Mouse (Mus musculus): ENCODE measurements around the gene Pcdh9.

Pcdh9 gene

GRCm38 (mm10) chr14:93890519-93891370 is at the start of gene Pcdh9:
TSS of gene Pcdh9 (minus strand) at chr14:93890679.
- no peak for DNase-seq

DNA sequence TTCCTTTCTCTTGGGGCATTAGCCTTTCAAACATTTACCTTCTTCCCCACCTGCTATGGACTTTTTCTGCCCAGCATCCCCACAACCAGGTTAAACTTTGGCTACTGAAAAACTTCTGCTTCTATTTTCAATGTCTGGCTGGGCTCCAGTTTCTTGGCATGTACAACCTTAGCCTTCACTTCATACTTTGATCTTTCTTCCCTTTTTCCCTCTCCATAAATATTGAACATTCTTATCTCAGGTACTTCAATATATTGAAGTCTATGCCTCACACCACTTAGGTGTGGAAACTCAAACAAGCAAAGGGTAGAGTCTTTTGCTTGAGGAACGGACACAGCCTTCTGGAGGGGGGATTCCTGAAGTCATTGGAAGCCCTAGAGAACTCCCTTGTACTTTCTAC is 16.4 kb upstream of the Pcdh9 start:
- DNase-seq = no peak

- no peak for DNase-seq
These were observed 8.1 kb upstream of the Pcdh9 start for GRCm38 (mm10) chr14:93898533-93898932.

GRCm38 (mm10) chr14:93895131-93895530 is 4.7 kb upstream of the Pcdh9 start:
- no peak for DNase-seq

GRCm38 (mm10) chr14:93891371-93891746 is 880 bp upstream of the Pcdh9 start:
- no peak for DNase-seq

GRCm38 (mm10) chr14:93889839-93890518 is 500 bp downstream of the Pcdh9 start:
- no peak for DNase-seq

DNA sequence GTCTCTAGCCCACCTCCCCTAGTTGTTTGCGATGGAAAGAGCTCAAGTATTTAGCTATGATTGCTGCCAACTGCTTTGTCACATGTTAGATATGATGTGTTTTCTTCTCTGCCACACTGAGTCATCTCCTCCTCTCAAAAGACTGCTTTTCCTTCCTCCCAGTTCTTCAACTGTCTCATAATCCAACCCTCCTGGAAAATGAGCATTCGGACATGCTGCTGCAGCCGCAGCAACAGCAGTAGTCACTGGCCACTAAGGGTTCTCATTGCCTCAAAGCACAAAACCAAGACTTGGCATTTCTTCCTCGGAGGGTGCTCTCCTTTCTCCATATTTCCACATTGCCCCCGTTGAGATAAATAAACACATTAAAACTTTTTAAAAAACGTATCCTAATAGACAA is 1.2 kb downstream of the Pcdh9 start:
- DNase-seq = no peak

DNA sequence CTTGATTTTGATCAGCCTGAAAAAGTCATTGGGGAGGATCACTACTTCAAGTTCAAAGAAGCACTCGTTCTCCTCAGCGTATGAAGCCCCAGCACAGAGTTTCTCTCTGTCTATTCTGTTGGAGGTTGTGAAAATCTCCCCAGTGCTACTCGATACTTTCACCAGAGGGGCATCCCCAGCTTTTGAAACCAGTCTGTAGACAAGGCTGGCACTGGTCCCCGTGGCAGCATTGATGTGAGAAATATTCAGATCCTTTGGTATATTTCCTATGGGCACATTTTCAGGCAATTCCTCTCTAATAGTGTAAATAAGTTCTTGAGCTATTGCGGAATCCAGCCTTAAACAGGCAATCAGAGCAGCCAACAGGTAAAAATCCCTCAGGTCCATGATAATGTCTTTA is 2.1 kb downstream of the Pcdh9 start:
- DNase-seq = no peak

- DNase-seq = no peak
These were observed 3.4 kb downstream of the Pcdh9 start for GRCm38 (mm10) chr14:93887066-93887465.

GRCm38 (mm10) chr14:93885551-93886084 is 4.9 kb downstream of the Pcdh9 start:
- no peak for DNase-seq

DNA sequence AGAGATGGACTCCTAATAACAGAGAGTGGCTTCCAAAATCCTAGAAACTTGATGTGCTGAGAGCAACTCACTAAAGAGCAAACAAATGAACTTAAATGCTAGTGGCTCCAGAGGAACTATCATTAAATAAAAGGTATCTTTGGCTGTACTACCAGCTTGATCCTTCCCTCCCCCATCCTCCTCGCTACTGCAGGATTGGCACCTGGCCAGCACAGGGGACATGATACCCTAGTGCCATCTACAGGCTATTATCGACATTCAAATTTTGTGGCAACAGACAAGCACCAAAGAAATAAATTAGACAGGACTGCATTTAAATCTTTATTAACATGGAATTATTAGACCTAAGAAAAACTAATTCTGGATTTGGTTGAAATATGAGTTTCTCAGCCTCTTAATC is 6.0 kb downstream of the Pcdh9 start:
- DNase-seq = no peak

DNA sequence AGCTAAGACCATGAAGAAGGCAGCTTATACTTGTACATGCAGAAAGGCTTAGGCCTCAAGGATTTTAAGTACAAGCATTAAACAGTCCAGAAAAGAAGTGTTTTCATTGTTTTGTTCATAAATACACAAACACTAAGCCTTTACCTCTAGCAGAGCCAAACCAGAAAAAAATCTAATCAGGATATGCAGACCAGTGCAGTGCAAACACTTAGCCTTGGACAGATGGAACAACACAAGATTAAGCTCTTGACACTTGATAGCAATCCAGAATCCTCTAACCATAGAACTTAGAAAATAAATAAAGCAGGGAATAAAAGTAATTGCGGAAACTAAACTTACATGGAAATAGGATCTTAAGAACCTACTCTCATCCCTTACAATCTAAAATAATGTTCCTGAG is 10.4 kb downstream of the Pcdh9 start:
- no peak for DNase-seq

- no peak for DNase-seq
These were observed 14.5 kb downstream of the Pcdh9 start for GRCm38 (mm10) chr14:93875968-93876367.

GRCm38 (mm10) chr14:93868211-93868610 is 22.3 kb downstream of the Pcdh9 start:
- no peak for DNase-seq

- no peak for DNase-seq
These were observed 32.4 kb downstream of the Pcdh9 start for GRCm38 (mm10) chr14:93858069-93858468.

GRCm38 (mm10) chr14:93846091-93846677 is 44.3 kb downstream of the Pcdh9 start:
- DNase-seq = no peak

GRCm38 (mm10) chr14:93842686-93843288 is 47.7 kb downstream of the Pcdh9 start:
- DNase-seq = no peak

DNA sequence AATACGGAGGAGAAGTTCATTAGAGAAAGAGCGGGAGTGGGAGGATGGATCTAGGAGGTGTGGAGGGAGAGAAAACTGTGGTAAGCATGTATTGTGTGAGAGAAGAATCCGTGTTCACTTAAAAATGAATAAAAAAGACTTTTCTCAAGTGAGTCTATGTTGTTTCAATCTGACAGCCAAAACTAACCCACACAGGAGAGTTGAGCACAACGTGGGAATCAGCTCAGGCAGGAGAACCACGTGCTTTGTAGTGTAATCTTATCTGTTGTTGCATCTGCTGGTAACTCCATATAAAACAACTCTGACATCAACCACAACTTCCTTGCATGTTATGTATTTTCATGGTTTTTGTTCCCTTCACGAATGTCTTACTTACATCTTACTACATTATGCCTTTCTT is 58.0 kb downstream of the Pcdh9 start:
- DNase-seq = no peak

- no peak for DNase-seq
These were observed 63.3 kb downstream of the Pcdh9 start for GRCm38 (mm10) chr14:93827159-93827558.

GRCm38 (mm10) chr14:93826042-93826462 is 64.4 kb downstream of the Pcdh9 start:
- DNase-seq = no peak

GRCm38 (mm10) chr14:93818845-93819244 is 71.6 kb downstream of the Pcdh9 start:
- no peak for DNase-seq

DNA sequence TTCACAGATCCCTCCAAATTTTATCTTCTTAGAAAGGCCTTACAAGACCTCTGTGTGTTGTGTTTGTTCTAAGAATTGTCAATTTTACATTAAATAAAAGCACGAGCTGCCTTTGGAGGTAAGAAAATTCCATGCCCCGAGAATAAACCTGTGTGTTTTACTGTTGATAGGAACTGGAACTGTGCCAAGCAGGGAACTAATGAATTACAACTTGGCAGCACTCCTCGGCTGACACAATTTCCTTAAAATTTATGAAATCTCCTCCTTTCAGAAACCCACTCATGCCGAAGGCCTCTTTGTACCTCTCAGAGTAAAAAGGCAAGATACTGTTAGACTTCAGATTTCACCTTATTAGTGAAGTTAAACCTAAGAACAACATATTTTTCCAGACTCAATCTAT is 72.9 kb downstream of the Pcdh9 start:
- no peak for DNase-seq

- DNase-seq = no peak
These were observed 95.9 kb downstream of the Pcdh9 start for GRCm38 (mm10) chr14:93794530-93794929.

Data from spleen, adult 18-20 months (tissue).